Mouse (Mus musculus) liver, embryonic 11.5 days (tissue): ENCODE measurements around the gene Zfhx3. TPM values are rescaled to one million over a fixed set of nuclear protein-coding genes. Genes with fewer than 3 reads are reported as not detected.

ENCODE experiments used
- ATAC-seq: fragments of 200-750 bp; cut with Nextera tagmentation; replicated peaks from 2 replicates; pipeline ENCODE4 v1.8.0; 2017; ENCODE audit warnings: moderate number of reproducible peaks, mild to moderate bottlenecking, moderate TSS enrichment, moderate library complexity; ENCODE audit not compliant: low FRiP score
- DNase-seq: peaks from one replicate; pipeline ENCODE4 v3.0.0-alpha.2; 2017; ENCODE audit warnings: low spot score
- H3K27ac ChIP-seq: fragments of 300-500 bp; sonication (generic); 2 replicates; pipeline ENCODE4 v1.5.1; 2014; ENCODE audit warnings: mild to moderate bottlenecking, low read depth, low read length, control low read depth
- H3K27me3 ChIP-seq: fragments of 300-500 bp; sonication (generic); replicated peaks from 2 replicates; pipeline ENCODE4 v1.6.1; 2014; ENCODE audit warnings: low read length, mixed read lengths; ENCODE audit not compliant: control insufficient read depth, insufficient read depth
- H3K36me3 ChIP-seq: fragments of 300-500 bp; sonication (generic); 2 replicates; pipeline ENCODE4 v1.6.1; 2014; ENCODE audit warnings: mild to moderate bottlenecking, low read length, moderate library complexity, mixed read lengths; ENCODE audit not compliant: control insufficient read depth, insufficient read depth
- H3K4me1 ChIP-seq: fragments of 300-500 bp; sonication (generic); replicated peaks from 2 replicates; pipeline ENCODE4 v1.6.1; 2014; ENCODE audit warnings: low read length, mixed read lengths; ENCODE audit not compliant: control insufficient read depth, insufficient read depth
- H3K4me2 ChIP-seq: fragments of 300-500 bp; sonication (generic); 2 replicates; pipeline ENCODE4 v1.6.1; 2014; ENCODE audit warnings: mild to moderate bottlenecking, control low read depth, moderate library complexity
- H3K4me3 ChIP-seq: fragments of 300-500 bp; sonication (generic); 2 replicates; pipeline ENCODE4 v1.5.1; 2014; ENCODE audit warnings: low read depth, low read length, control low read depth
- H3K9ac ChIP-seq: fragments of 300-500 bp; sonication (generic); 2 replicates; pipeline ENCODE4 v1.6.1; 2014; ENCODE audit warnings: low read depth, low read length, control low read depth
- H3K9me3 ChIP-seq: fragments of 300-500 bp; sonication (generic); 2 replicates; pipeline ENCODE4 v1.6.1; 2016; ENCODE audit warnings: low read length, inconsistent platforms, mixed read lengths; ENCODE audit not compliant: control insufficient read depth
- WGBS: fragments of 180-500 bp; shearing (Covaris S2); extraction: QIAGEN DNeasy Blood & Tissue Kit; methylation state at CpG from one replicate; pipeline ENCODE4 v1.1.7; 2014; 5-methylcytosine and 5-hydroxymethylcytosine counted together
- polyA plus RNA-seq: library from polyadenylated mRNA; unstranded; fragments of >200 nt; fragmentation: Nextera tagmentation; extraction: Ambion mirVana; gene quantifications from 2 replicates; pipeline ENCODE4 v1.2.1, GENCODE M21; 2014

The Zfhx3 gene
- polyA plus RNA-seq, 1 experiment from 2014 or later, result 6.1 TPM

DNA sequence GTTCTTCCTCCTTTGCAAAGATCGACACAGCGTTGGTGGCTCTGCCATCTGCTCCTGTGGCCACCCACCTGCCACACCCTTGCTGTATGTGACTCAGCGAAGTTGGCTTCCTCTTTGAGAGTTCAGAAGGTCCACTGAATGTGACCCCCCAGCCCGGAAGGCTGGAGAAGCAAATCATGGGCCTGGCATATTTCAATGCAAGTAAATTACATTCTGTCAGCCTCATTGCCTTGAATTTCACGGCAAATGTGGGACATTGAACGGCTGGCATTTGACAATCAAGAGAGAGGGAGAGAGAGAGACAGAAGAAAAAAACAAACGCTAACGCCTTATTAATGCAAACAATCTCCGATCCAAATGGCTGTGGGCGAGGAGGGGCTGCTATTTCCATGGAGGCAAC, 38.2 kb downstream of the Zfhx3 start:
- no peak overlapping the region for H3K9ac ChIP-seq
- ATAC-seq, result no peak; the same call in 1 of the 2 replicates
- WGBS, result 59% methylated on average over 10 of the region's 10 CpGs

DNA sequence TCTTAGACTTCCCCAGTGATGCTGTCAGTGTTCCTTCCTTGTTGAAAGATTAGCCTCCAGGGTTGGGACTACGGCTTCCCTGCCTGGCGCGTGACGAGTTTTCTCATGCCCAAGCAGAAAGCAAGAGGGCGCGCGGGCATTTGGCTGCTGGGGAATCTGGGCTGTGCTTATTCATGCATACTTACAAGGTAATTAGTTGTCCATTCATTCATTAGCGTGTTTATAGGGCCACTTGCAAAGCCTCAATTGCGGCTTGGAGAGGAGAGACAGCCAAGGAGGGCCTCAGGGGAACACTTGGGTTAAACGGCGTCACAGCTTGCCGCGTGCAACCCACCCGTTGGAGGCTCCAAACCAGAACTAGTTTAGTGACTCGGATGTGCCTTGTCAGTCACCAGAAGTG, 44.2 kb downstream of the Zfhx3 start:
- Histone ChIP-seq H3K4me3 (no peak overlapping the region), H3K36me3 (no peaks in the 10 kb centered on the region), H3K9ac (no peak overlapping the region), H3K27me3 (no peaks in the 10 kb centered on the region), H3K9me3 (no peaks in the 10 kb centered on the region), H3K4me2 (no peak overlapping the region), H3K4me1 (no peaks in the 10 kb centered on the region), H3K27ac (no peak overlapping the region)
- DNase-seq (no peak), ATAC-seq (no peak)
- 81% methylated on average over 15 of the region's 15 CpGs for WGBS

More for the DNA sequence above, 38.2 kb downstream of the Zfhx3 start:
- Histone ChIP-seq H3K4me2 (no peak overlapping the region), H3K27me3 (no peaks in the 10 kb centered on the region), H3K4me3 (no peak overlapping the region), H3K4me1 (no peaks in the 10 kb centered on the region), H3K36me3 (no peaks in the 10 kb centered on the region), H3K9me3 (no peaks in the 10 kb centered on the region), H3K27ac (no peak overlapping the region)
- no peak for DNase-seq

- Histone ChIP-seq H3K27me3 (no peaks in the 10 kb centered on the region), H3K27ac (no peak overlapping the region), H3K4me1 (no peaks in the 10 kb centered on the region), H3K4me2 (no peak overlapping the region), H3K36me3 (no peaks in the 10 kb centered on the region), H3K4me3 (no peak overlapping the region), H3K9ac (no peak overlapping the region), H3K9me3 (no peaks in the 10 kb centered on the region)
- WGBS, result 71% methylated on average over 10 of the region's 10 CpGs
- ATAC-seq (no peak), DNase-seq (no peak)
Measured at GRCm38 (mm10) chr8:107998874-107999273, 56.4 kb downstream of the Zfhx3 start.

DNA sequence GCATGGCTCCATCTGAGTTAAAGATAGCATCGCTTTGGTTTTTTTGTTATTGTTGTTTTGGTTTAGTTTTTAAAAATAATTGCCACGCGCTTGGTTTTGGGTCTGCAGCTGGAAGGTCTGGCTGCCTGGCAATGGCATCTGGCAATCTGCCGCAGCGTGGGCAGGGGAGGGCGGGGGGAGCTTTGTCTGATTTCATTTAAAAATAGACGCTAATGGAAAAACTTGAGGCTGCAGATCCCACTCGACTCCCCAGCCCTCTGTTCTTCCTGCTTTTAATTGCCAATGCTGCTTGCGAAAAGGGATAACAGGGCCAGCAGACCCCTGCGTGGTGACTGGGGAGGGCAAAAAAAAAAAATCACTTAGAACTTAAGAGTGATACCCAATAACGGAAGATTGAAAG, 69.1 kb downstream of the Zfhx3 start:
- H3K36me3 ChIP-seq, result no peaks in the 10 kb centered on the region
- H3K27ac ChIP-seq, result no peak overlapping the region
- H3K9ac ChIP-seq, result no peak overlapping the region
- WGBS, result 82% methylated on average over 11 of the region's 11 CpGs
- DNase-seq (no peak), ATAC-seq (no peak)
- H3K4me1 ChIP-seq, result no peaks in the 10 kb centered on the region; the same call in 1 of the 2 replicates
- no peak overlapping the region for H3K4me3 ChIP-seq
- H3K9me3 ChIP-seq, result no peaks in the 10 kb centered on the region
- no peak overlapping the region for H3K4me2 ChIP-seq
- no peaks in the 10 kb centered on the region for H3K27me3 ChIP-seq

GRCm38 (mm10) chr8:108017727-108018126, 75.3 kb downstream of the Zfhx3 start:
- Histone ChIP-seq H3K9ac (no peak overlapping the region), H3K4me2 (no peak overlapping the region), H3K9me3 (no peaks in the 10 kb centered on the region), H3K27me3 (no peaks in the 10 kb centered on the region), H3K4me1 (no peaks in the 10 kb centered on the region; the same call in 1 of the 2 replicates), H3K4me3 (no peak overlapping the region), H3K36me3 (no peaks in the 10 kb centered on the region), H3K27ac (no peak overlapping the region)
- WGBS, result 86% methylated on average over 5 of the region's 5 CpGs
- DNase-seq (no peak), ATAC-seq (no peak)

DNA sequence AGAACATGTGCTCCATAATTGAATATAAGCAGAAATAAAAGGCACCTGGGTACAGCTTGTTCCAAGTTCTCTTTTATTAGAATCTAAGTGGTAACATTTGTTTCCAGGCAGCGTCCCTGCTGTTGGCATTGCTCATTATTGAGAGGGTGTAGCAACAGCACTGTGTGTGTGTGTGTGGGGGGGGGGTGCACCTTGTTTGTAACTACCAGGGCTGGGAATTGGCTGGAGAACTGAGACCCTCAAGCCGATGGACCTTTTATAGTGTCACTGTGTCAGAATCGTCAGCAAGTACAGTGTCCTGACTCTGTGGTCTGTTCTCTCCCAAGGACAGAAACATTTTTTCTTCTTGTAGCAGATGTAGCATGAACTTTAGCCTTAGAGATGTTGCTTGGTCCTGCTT, 77.2 kb downstream of the Zfhx3 start:
- WGBS, result 86% methylated on average over 3 of the region's 3 CpGs
- ATAC-seq, result no peak
- no peaks in the 10 kb centered on the region for H3K36me3 ChIP-seq
- no peak overlapping the region for H3K27ac ChIP-seq
- no peak overlapping the region for H3K4me2 ChIP-seq
- H3K4me3 ChIP-seq, result no peak overlapping the region
- H3K27me3 ChIP-seq, result no peaks in the 10 kb centered on the region
- H3K9me3 ChIP-seq, result no peaks in the 10 kb centered on the region
- DNase-seq, result no peak
- H3K4me1 ChIP-seq, result no peaks in the 10 kb centered on the region; the same call in 1 of the 2 replicates
- no peak overlapping the region for H3K9ac ChIP-seq

DNA sequence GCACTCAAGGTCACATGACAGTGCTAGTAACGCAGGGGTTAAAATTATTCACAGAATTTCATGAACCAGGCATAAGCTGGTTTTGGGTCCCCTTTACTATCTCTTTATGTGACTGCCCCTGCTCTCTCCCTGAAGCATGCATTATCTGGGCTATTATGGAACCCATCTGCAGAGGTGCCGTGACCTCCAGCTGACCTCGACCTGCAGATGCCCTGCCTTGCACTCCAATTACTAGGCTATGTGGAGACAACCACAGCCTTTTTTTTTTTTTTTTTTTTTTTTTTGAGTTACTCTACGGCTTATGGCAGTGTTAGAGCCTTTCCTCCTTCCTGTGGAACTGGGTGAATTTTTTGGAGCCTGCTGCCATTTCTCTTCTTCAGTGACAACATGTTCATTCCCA, 80.0 kb downstream of the Zfhx3 start:
- no peaks in the 10 kb centered on the region for H3K36me3 ChIP-seq
- H3K27me3 ChIP-seq, result no peaks in the 10 kb centered on the region
- no peaks in the 10 kb centered on the region for H3K9me3 ChIP-seq
- no peak overlapping the region for H3K27ac ChIP-seq
- no peaks in the 10 kb centered on the region for H3K4me1 ChIP-seq
- H3K9ac ChIP-seq, result no peak overlapping the region
- WGBS, result 44% methylated on average over 4 of the region's 4 CpGs
- no peak overlapping the region for H3K4me2 ChIP-seq
- no peak overlapping the region for H3K4me3 ChIP-seq
- DNase-seq (no peak), ATAC-seq (no peak)

DNA sequence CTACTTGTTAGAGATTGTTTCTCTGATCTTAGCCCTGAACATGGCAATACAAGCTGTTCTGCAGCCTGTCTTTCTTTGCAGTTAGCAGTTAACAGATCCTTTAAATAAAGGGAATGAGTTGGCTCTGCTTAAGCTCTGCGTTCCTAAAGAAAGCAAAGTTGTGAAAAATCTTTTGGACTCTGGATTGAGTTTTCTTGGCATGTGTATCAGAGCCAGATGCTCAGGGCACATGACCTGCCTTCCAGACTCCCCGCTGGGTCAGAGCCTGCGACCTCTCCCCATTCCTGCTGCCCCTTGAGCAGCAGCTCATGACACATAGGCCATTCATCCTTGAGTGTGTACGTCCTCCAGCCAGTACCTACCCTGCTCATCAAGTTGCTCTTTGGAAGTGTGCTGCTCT, 81.9 kb downstream of the Zfhx3 start:
- H3K9ac ChIP-seq, result no peak overlapping the region
- no peak overlapping the region for H3K27ac ChIP-seq
- H3K4me2 ChIP-seq, result no peak overlapping the region
- DNase-seq (no peak), ATAC-seq (no peak)
- no peaks in the 10 kb centered on the region for H3K36me3 ChIP-seq
- no peaks in the 10 kb centered on the region for H3K9me3 ChIP-seq
- H3K27me3 ChIP-seq, result no peaks in the 10 kb centered on the region
- no peaks in the 10 kb centered on the region for H3K4me1 ChIP-seq
- H3K4me3 ChIP-seq, result no peak overlapping the region
- 69% methylated on average over 4 of the region's 4 CpGs for whole genome bisulfite sequencing

- Histone ChIP-seq H3K27me3 (no peaks in the 10 kb centered on the region), H3K4me2 (no peak overlapping the region), H3K9me3 (no peaks in the 10 kb centered on the region), H3K4me1 (no peaks in the 10 kb centered on the region), H3K9ac (no peak overlapping the region), H3K27ac (no peak overlapping the region), H3K36me3 (no peaks in the 10 kb centered on the region), H3K4me3 (no peak overlapping the region)
- ATAC-seq (no peak), DNase-seq (no peak)
- WGBS, result 76% methylated on average over 2 of the region's 2 CpGs
Measured at GRCm38 (mm10) chr8:108025249-108025648, 82.8 kb downstream of the Zfhx3 start.
